Mouse (Mus musculus) telencephalon, adult 2 months (tissue): ENCODE results near the gene Ceacam18.

Source experiments
- DNase-seq: peaks from one replicate; pipeline ENCODE4 v3.0.0-alpha.2; 2011; ENCODE audit warnings: low read depth, low spot score

Ceacam18 gene

GRCm38 (mm10) chr7:43634500-43634899 is at the start of gene Ceacam18:
Ceacam18 (plus strand) TSS chr7:43634707.
- DNase-seq, result no peak

DNA sequence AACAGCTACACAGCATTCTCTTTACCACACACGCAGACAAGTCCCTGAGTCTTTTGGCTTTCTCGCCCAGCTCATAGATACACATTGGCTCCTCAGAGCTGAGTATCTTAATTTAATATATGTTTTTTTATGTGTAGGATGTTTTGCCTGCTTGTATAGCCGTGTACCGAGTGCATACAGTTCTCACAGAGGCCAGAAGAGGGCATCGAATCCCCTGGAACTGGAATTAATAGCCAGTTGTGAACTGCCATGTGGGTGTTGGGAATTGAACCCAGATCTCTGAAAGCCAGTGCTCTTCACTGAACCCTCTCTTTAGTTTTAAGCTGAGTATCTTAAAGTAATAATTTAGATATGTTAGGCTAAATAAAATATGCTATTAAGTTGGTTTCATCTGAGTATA is 49.7 kb upstream of the Ceacam18 start:
- no peak for DNase-seq

DNA sequence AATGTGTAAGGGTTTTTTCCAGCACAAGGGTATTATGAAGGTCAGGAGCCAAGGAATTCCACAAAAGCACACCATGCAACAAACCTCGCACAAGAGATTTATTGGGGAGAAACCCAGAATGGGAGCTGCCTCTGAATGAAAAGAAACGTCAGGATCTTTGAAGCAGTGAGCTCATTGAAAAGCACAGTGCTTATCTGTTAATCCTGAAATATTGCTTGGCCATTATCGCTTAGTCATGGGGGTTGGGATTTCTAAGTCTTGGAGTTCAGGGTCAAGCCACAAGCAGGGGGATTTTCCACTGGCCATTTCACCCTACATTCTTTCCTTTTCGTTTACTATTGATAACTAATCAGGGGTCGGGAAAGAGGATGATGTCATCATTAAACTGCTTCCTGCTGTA is 32.6 kb upstream of the Ceacam18 start:
- no peak for DNase-seq

DNA sequence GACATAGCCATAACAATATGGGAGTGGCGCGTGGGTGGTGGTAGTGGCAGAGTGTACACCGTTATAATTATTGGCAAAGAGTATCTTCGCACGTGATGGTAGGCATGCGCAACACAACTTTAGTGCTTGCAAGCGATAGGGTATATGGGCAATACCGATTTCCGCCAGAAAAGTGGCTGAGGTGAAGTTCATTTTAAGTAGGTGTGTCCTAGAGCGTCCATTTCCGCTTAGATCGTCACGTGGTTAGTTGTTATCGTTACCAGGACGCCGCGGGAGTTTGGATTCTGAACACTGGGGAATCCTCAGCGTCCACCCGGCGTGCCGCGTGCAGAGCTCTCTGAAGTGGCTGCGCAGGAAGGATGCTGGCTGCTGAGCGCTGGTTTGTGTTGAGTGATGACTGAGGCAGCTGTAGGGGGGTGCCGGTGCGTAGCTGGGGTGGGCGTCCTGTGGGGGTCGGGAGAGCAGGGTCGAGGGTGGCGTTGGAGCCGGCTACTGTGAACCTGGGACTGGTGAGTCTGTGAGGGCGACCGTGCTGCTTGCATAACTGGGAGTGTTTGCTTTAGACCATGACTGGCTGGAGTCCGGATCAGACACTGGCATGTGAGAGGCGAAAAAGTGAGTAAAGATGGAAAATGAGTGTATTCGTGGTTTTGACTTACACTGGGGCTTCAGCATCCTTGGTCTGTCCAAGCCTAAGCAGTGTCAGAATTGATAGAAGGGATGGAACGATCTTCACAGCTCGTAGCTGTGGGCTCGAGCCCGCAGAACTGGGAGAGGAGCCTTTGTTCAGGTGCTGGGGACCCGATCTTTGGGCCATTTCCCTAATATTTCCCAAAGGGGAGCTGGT is 27.4 kb upstream of the Ceacam18 start, which contains the start of gene Zfp819:
Gene Zfp819 (plus strand): TSS at position 274 of the 847 bp plus-strand sequence.
- peak; percentile 61 for DNase-seq

DNA sequence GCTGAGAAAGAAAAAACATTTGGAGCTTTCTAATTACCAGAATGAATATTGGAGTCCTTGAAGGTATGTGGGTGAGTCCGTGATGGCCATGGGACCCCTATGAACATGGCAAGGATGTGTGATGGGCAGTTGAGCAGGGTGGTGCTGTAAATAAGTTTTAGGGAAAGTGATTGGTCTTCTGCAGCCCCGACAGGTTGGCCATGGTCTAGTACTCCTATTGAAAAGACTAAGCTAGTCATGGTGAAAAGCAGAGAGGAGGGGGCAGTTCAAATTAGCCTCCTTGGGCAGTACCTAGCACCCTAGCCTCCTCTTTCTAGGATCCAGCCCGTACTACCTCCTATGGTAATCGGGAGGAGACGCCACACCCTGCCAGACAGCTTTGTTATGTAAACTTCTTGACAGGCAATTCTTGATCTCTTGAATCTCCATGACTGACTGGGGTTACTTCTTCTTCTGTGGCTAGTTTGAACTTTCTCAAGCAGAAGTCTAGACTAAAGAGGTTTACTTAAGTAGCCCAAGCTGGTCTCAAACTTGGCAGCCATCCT is 26.7 kb upstream of the Ceacam18 start:
- DNase-seq, result no peak

DNA sequence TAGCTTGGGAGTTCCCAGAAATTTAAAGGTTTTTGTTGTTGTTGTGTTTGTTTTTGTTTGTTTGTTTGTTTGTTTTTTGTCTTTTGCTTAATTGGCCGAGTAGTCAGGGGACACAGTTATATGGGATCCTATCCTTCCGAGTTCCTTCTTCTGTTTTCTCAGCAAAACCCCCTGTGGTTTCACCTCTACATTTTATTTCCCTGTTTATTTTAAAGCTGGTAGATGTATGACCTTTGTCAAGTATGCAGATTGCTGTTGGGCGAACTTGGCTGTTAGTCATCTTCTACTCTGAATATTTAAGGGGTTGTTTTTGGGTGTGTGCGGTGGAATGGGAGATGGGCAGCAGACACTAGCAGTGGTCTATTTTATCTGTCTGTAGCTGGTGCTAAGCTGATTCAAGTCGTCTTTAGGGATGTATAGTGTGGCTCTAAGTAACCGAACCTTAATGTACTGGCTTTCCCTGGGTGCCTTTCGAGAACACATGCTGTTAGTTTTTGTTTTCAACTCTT is 26.1 kb upstream of the Ceacam18 start:
- no peak for DNase-seq

GRCm38 (mm10) chr7:43613816-43614551 is 20.5 kb upstream of the Ceacam18 start:
- no peak for DNase-seq

GRCm38 (mm10) chr7:43622927-43623326 is 11.6 kb upstream of the Ceacam18 start:
- no peak for DNase-seq

GRCm38 (mm10) chr7:43623819-43624218 is 10.7 kb upstream of the Ceacam18 start:
- DNase-seq, result no peak

DNA sequence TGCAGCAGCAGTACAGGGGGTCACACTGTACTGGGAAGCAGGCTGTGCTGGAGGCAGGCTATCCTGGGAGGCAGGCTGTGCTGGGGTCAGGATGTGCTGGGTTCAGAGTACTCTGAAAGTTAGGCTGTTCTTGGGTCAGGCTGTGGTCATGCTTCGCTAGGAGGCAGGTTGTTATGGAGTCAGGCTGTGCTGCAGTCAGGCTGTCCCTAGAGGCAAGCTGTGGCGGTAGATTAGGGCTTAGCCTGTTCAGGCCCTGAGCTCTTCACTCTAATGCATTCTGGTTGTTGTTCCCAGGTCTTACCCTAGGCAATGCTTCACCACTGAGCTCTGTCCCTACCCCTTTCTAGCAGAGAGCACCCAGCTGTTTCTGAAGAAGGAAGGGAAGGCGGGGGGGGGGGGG is 9.4 kb upstream of the Ceacam18 start:
- DNase-seq, result no peak

GRCm38 (mm10) chr7:43625794-43626422 is 8.6 kb upstream of the Ceacam18 start:
- no peak for DNase-seq

DNA sequence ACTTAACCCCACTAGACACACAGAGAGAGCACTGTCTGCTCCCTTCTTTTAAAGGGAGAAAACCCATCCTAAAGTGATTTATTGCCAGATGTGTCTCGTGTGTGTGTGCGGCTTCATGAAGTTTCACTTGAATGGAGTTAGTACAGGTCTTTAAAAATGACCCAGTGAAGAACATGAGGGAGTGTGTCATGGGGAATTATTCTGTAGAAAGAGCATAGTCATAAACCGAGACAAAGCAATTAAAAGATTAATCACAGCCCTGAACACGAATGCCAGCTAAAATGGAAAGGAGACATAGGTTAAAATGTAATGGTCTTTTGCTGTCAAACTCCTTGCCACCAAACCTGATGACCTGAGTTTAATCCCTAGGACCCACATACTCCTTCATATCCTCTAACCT is 567 bp upstream of the Ceacam18 start:
- DNase-seq, result no peak

- DNase-seq, result no peak
These were observed 1.7 kb downstream of the Ceacam18 start for GRCm38 (mm10) chr7:43636194-43636593.

GRCm38 (mm10) chr7:43637118-43637517 is 2.6 kb downstream of the Ceacam18 start:
- no peak for DNase-seq

GRCm38 (mm10) chr7:43642587-43642986 is 8.1 kb downstream of the Ceacam18 start:
- no peak for DNase-seq

DNA sequence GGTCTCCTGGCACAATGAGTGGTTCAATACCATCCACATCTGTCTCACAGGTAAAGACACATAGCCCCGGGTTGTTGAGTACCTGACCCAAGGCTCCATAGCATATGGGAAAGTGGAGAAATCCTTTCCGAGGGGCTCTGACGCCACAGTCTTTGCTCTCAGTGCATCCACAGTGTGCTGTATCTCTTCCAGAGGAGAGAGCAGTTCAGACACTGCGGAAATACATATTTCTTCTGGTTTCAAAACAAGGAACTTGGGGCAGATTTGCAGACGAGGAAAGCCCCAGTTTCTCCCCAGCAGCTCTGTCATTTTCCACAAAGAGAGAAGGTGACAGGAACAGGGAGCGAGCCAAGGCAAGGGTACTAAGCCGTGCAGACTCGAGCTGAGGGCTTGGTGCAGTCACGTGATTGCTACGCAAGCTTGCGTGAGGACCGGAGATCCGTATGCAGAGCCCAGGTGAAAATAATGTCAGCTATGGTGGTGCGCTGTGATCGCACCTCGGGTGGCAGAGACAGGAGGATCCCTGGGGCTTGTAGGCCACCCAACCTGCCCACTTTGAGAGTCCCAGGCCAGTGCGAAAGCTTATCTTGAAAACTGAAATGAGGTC is 8.6 kb downstream of the Ceacam18 start:
- DNase-seq, result no peak

GRCm38 (mm10) chr7:43652683-43653082 is 18.2 kb downstream of the Ceacam18 start:
- no peak for DNase-seq

GRCm38 (mm10) chr7:43654519-43654918 is 20.0 kb downstream of the Ceacam18 start:
- no peak for DNase-seq

GRCm38 (mm10) chr7:43656232-43656631 is 21.7 kb downstream of the Ceacam18 start:
- no peak for DNase-seq

DNA sequence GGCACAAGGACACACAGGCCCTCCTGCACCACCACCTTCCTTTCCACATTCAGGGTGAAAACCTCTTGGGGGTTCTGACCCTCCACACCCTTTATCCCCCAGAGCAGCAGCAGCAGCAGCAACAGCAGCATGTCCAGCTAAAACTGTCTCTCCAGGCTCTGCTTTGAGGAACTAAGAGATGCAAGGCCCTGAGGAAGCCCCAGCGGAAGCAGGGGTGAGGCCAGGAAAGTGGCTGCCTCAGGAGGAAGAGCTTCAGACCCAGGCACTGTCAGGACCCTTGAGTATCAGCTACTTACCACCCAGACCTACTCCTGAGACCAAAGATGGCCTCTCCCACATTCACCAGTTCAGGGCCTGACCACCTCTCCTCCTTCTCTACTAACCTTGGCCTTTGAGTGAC is 25.5 kb downstream of the Ceacam18 start, which contains the start of gene Siglece:
Gene Siglece (minus strand): TSS at position 160 of the 400 bp plus-strand sequence.
- DNase-seq, result no peak

- no peak for DNase-seq
These were observed 28.3 kb downstream of the Ceacam18 start for GRCm38 (mm10) chr7:43662804-43663203.
